Comparison of ENCODE assay signal across 18 mouse cellular contexts in genomic region chr12:79912281-79913063, GRCm38 (mm10).
DNase-seq lines count a peak whose midpoint lies in the region; ATAC-seq lines count a peak whose summit lies in the region.
"Had no signal": no experiment of that assay in that cellular context is flagged by ENCODE, and none has a peak within 500 bp of the region (broad histone marks: within the 10 kb centered on the region; RNA-seq: fewer than 3 reads in every experiment).

No protein-coding gene starts in this region.

- no peak for DNase-seq in forebrain, embryonic 11.5 days (ENCODE audit: low spot score)
- peak; percentile 46 for DNase-seq in ovary, adult 18-20 months (ENCODE audit: low spot score)
- DNase-seq in ovary, postnatal 14 days (ENCODE audit: low spot score): no peak
- no peak for DNase-seq in thymus, postnatal 14 days
- DNase-seq in adipocyte (ENCODE audit: low spot score): no peak
- DNase-seq in layer of hippocampus, adult 8-10 months (ENCODE audit: low spot score in 2 of 2): no peak
- DNase-seq: cerebellum, adult 11-12 months; gastrocnemius, postnatal 14 days; heart, postnatal 36 days; kidney, adult 11 months; kidney, postnatal 14 days; lung, adult 2 months; right cerebral cortex, adult 18-20 months had no signal

- ATAC-seq in forebrain, embryonic 11.5 days (replicated peaks; ENCODE audit: low FRiP score): no peak
- no peak for ATAC-seq in forebrain, embryonic 16.5 days
- ATAC-seq in granulocyte monocyte progenitor cell, adult 5-6 weeks (replicated peaks; ENCODE audit: poor library complexity, severe bottlenecking): peak; percentile 40; the same call in 1 of the 2 replicates

- no peak overlapping the region for H3K4me2 ChIP-seq in forebrain, embryonic 11.5 days (ENCODE audit: low read depth, low read length, severe bottlenecking)
- no peak overlapping the region for H3K4me2 ChIP-seq in forebrain, embryonic 16.5 days (ENCODE audit: low read length)
- H3K4me2 ChIP-seq: embryonic facial prominence, embryonic 13.5 days; heart, embryonic 11.5 days had no signal

- 92% methylated on average over 10 of the region's 10 CpGs for WGBS in forebrain, embryonic 11.5 days
- 93% methylated on average over 10 of the region's 10 CpGs for WGBS in forebrain, embryonic 16.5 days

- no peak overlapping the region for H3K9ac ChIP-seq in forebrain, embryonic 11.5 days (ENCODE audit: low read length)
- no peak overlapping the region for H3K9ac ChIP-seq in forebrain, embryonic 16.5 days (replicated peaks; ENCODE audit: low read depth, low read length)
- H3K9ac ChIP-seq: embryonic facial prominence, embryonic 13.5 days had no signal

- H3K27me3 ChIP-seq in forebrain, embryonic 11.5 days (ENCODE audit: control insufficient read depth, insufficient read depth, low read length): no peaks in the 10 kb centered on the region
- no peaks in the 10 kb centered on the region for H3K27me3 ChIP-seq in forebrain, embryonic 16.5 days (replicated peaks; ENCODE audit: control insufficient read depth, insufficient read depth, low read length)
- H3K27me3 ChIP-seq: embryonic facial prominence, embryonic 13.5 days had no signal

- no peaks in the 10 kb centered on the region for H3K36me3 ChIP-seq in forebrain, embryonic 11.5 days (ENCODE audit: control insufficient read depth, insufficient read depth, low read length)
- H3K36me3 ChIP-seq in forebrain, embryonic 16.5 days (ENCODE audit: control insufficient read depth, insufficient read depth): no peaks in the 10 kb centered on the region
- H3K36me3 ChIP-seq: embryonic facial prominence, embryonic 13.5 days had no signal

- H3K4me1 ChIP-seq in forebrain, embryonic 11.5 days (replicated peaks; ENCODE audit: control insufficient read depth, insufficient read depth, low read length): peaks cover 16% of the 10 kb centered on the region
- H3K4me1 ChIP-seq in forebrain, embryonic 16.5 days (replicated peaks; ENCODE audit: control insufficient read depth, insufficient read depth, low read length): peaks cover 11% of the 10 kb centered on the region

- H3K27ac ChIP-seq in forebrain, embryonic 11.5 days (ENCODE audit: low read depth, low read length): peak overlapping the region; percentile 90; the same call in 1 of the 2 replicates
- H3K27ac ChIP-seq in forebrain, embryonic 16.5 days (ENCODE audit: low read length): no peak overlapping the region
- H3K27ac ChIP-seq: macrophage had no signal

- no peak overlapping the region for H3K4me3 ChIP-seq in forebrain, embryonic 11.5 days (ENCODE audit: low read depth, low read length)
- no peak overlapping the region for H3K4me3 ChIP-seq in forebrain, embryonic 16.5 days (replicated peaks; ENCODE audit: low read length)
- H3K4me3 ChIP-seq: embryonic facial prominence, embryonic 13.5 days had no signal

- H3K9me3 ChIP-seq in forebrain, embryonic 11.5 days (ENCODE audit: control insufficient read depth, low read length): no peaks in the 10 kb centered on the region
- H3K9me3 ChIP-seq in forebrain, embryonic 16.5 days (ENCODE audit: control insufficient read depth, low read length): no peaks in the 10 kb centered on the region
- H3K9me3 ChIP-seq: embryonic facial prominence, embryonic 13.5 days had no signal
